Mouse (Mus musculus) lung, postnatal 0 days (tissue): Measurements from ENCODE around the gene Hcfc2.

ENCODE experiments used
- CTCF ChIP-seq: IDR thresholded peaks from 2 replicates; pipeline ENCODE4 v1.5.1; 2016; ENCODE audit warnings: antibody characterized with exemption, mild to moderate bottlenecking
- EP300 ChIP-seq: IDR thresholded peaks from 2 replicates; pipeline ENCODE4 v1.6.1; 2016; ENCODE audit warnings: antibody characterized with exemption, mild to moderate bottlenecking, control low read depth

GRCm38 (mm10) chr10:82661820-82662219, 34.1 kb upstream of the Hcfc2 start:
- TF ChIP-seq EP300 = no peak
- no peak for TF ChIP-seq CTCF
